Mouse (Mus musculus) kidney, embryonic 15.5 days (tissue): ENCODE measurements around the gene Afg1l. TPM values are rescaled to one million over a fixed set of nuclear protein-coding genes. Genes with fewer than 3 reads are reported as not detected.

Source experiments
- ATAC-seq: fragments of 200-750 bp; cut with Nextera tagmentation; replicated peaks from 2 replicates; pipeline ENCODE4 v1.8.0; 2017; ENCODE audit warnings: moderate TSS enrichment; ENCODE audit not compliant: low FRiP score
- H3K27ac ChIP-seq: fragments of 300-500 bp; sonication (generic); 2 replicates; pipeline ENCODE4 v1.5.1; 2015; ENCODE audit warnings: mild to moderate bottlenecking, inconsistent platforms
- H3K27me3 ChIP-seq: fragments of 300-500 bp; sonication (generic); 2 replicates; pipeline ENCODE4 v1.6.1; 2015; ENCODE audit warnings: inconsistent platforms
- H3K36me3 ChIP-seq: fragments of 300-500 bp; sonication (generic); 2 replicates; pipeline ENCODE4 v1.6.1; 2015; ENCODE audit warnings: inconsistent platforms
- H3K4me1 ChIP-seq: fragments of 300-500 bp; sonication (generic); 2 replicates; pipeline ENCODE4 v1.6.1; 2015; ENCODE audit warnings: inconsistent platforms
- H3K4me2 ChIP-seq: fragments of 300-500 bp; sonication (generic); 2 replicates; pipeline ENCODE4 v1.6.1; 2015; ENCODE audit warnings: moderate library complexity, mild to moderate bottlenecking, inconsistent platforms
- H3K4me3 ChIP-seq: fragments of 300-500 bp; sonication (generic); replicated peaks from 2 replicates; pipeline ENCODE4 v1.5.1; 2015; ENCODE audit warnings: mild to moderate bottlenecking, inconsistent platforms
- H3K9ac ChIP-seq: fragments of 300-500 bp; sonication (generic); 2 replicates; pipeline ENCODE4 v1.6.1; 2015; ENCODE audit warnings: mild to moderate bottlenecking, inconsistent platforms
- H3K9me3 ChIP-seq: fragments of 300-500 bp; sonication (generic); replicated peaks from 2 replicates; pipeline ENCODE4 v1.6.1; 2016; ENCODE audit warnings: inconsistent platforms
- WGBS: fragments of 180-500 bp; shearing (Covaris S2); methylation state at CpG from one replicate; pipeline ENCODE4 v1.1.7; 2015; ENCODE audit warnings: mixed read lengths; 5-methylcytosine and 5-hydroxymethylcytosine counted together
- polyA plus RNA-seq: library from polyadenylated mRNA; unstranded; fragments of >200 nt; fragmentation: Nextera tagmentation; extraction: Ambion mirVana; gene quantifications from 2 replicates; pipeline ENCODE4 v1.2.1, GENCODE M21; 2015

The Afg1l gene
- 7.0 and 7.3 TPM in 2 replicates for polyA plus RNA-seq

- H3K27ac ChIP-seq: peak within 1 kb of the TSS; percentile 97
- H3K4me1 ChIP-seq: peaks cover 15% of the 10 kb centered on the region
- H3K9me3 ChIP-seq: no peaks in the 10 kb centered on the region
- H3K36me3 ChIP-seq: no peaks in the 10 kb centered on the region
- H3K4me3 ChIP-seq: peak within 1 kb of the TSS; percentile 83
- peak within 1 kb of the TSS; percentile 85 for H3K4me2 ChIP-seq
- H3K9ac ChIP-seq: peak within 1 kb of the TSS; percentile 84
- under 1% methylated on average over 29 of the region's 29 CpGs for WGBS
- no peaks in the 10 kb centered on the region for H3K27me3 ChIP-seq
- peak; percentile 97 for ATAC-seq
These were observed at the start of gene Afg1l for GRCm38 (mm10) chr10:42478341-42478720. TSS of gene Afg1l (minus strand) at chr10:42478565.

- H3K9me3 ChIP-seq: no peaks in the 10 kb centered on the region
- peaks cover 8% of the 10 kb centered on the region for H3K4me1 ChIP-seq
- 94% methylated on average over 3 of the region's 3 CpGs for whole genome bisulfite sequencing
- H3K4me3 ChIP-seq: no peak overlapping the region
- no peak overlapping the region for H3K9ac ChIP-seq
- no peaks in the 10 kb centered on the region for H3K27me3 ChIP-seq
- ATAC-seq: no peak
- H3K4me2 ChIP-seq: no peak overlapping the region
- no peak overlapping the region for H3K27ac ChIP-seq
- H3K36me3 ChIP-seq: peaks cover 50% of the 10 kb centered on the region
These were observed 47.3 kb upstream of the Afg1l start for GRCm38 (mm10) chr10:42525682-42526081.

GRCm38 (mm10) chr10:42523556-42524162 lies 45.3 kb upstream of the Afg1l start:
- 77% methylated on average over 11 of the region's 11 CpGs for WGBS

GRCm38 (mm10) chr10:42522912-42523311 lies 44.5 kb upstream of the Afg1l start:
- 62% methylated on average over 2 of the region's 2 CpGs for WGBS
- Histone ChIP-seq H3K27me3 (no peaks in the 10 kb centered on the region), H3K4me3 (no peak overlapping the region), H3K27ac (no peak overlapping the region), H3K36me3 (peaks cover 23% of the 10 kb centered on the region), H3K9me3 (no peaks in the 10 kb centered on the region), H3K4me2 (no peak overlapping the region), H3K9ac (no peak overlapping the region), H3K4me1 (peaks cover 8% of the 10 kb centered on the region)
- ATAC-seq: no peak

More at GRCm38 (mm10) chr10:42523556-42524162, 45.3 kb upstream of the Afg1l start:
- Histone ChIP-seq H3K9ac (no peak overlapping the region), H3K4me3 (no peak overlapping the region), H3K27me3 (no peaks in the 10 kb centered on the region), H3K9me3 (no peaks in the 10 kb centered on the region), H3K4me2 (no peak overlapping the region), H3K4me1 (peaks cover 8% of the 10 kb centered on the region), H3K27ac (no peak overlapping the region), H3K36me3 (peaks cover 31% of the 10 kb centered on the region)
- ATAC-seq: no peak

- no peak overlapping the region for H3K9ac ChIP-seq
- peaks cover 16% of the 10 kb centered on the region for H3K36me3 ChIP-seq
- peaks cover 8% of the 10 kb centered on the region for H3K4me1 ChIP-seq
- no peaks in the 10 kb centered on the region for H3K9me3 ChIP-seq
- H3K4me3 ChIP-seq: no peak overlapping the region
- H3K27ac ChIP-seq: peak overlapping the region; percentile 64
- no peak overlapping the region for H3K4me2 ChIP-seq
- ATAC-seq: no peak
- H3K27me3 ChIP-seq: no peaks in the 10 kb centered on the region
- 57% methylated on average over 5 of the region's 5 CpGs for WGBS
These were observed 43.1 kb upstream of the Afg1l start for GRCm38 (mm10) chr10:42521315-42521981.

GRCm38 (mm10) chr10:42518363-42518762 lies 40.0 kb upstream of the Afg1l start:
- WGBS: 91% methylated on average over 8 of the region's 8 CpGs
- ATAC-seq: no peak

GRCm38 (mm10) chr10:42514125-42514524 lies 35.8 kb upstream of the Afg1l start:
- Histone ChIP-seq H3K36me3 (peaks cover 20% of the 10 kb centered on the region), H3K27ac (no peak overlapping the region), H3K4me3 (no peak overlapping the region), H3K9ac (no peak overlapping the region), H3K4me2 (no peak overlapping the region), H3K27me3 (no peaks in the 10 kb centered on the region), H3K4me1 (no peaks in the 10 kb centered on the region), H3K9me3 (no peaks in the 10 kb centered on the region)
- no peak for ATAC-seq

More at GRCm38 (mm10) chr10:42518363-42518762, 40.0 kb upstream of the Afg1l start:
- peaks cover 6% of the 10 kb centered on the region; the same call in 1 of the 2 replicates for H3K4me1 ChIP-seq
- H3K4me3 ChIP-seq: no peak overlapping the region
- no peaks in the 10 kb centered on the region for H3K27me3 ChIP-seq
- peaks cover 3% of the 10 kb centered on the region; the same call in 1 of the 2 replicates for H3K36me3 ChIP-seq
- no peak overlapping the region for H3K27ac ChIP-seq
- no peak overlapping the region for H3K4me2 ChIP-seq
- H3K9ac ChIP-seq: no peak overlapping the region
- H3K9me3 ChIP-seq: no peaks in the 10 kb centered on the region

GRCm38 (mm10) chr10:42511184-42512135 lies 33.1 kb upstream of the Afg1l start:
- Histone ChIP-seq H3K27me3 (no peaks in the 10 kb centered on the region), H3K9me3 (no peaks in the 10 kb centered on the region), H3K4me3 (no peak overlapping the region), H3K4me1 (no peaks in the 10 kb centered on the region), H3K36me3 (peaks cover 33% of the 10 kb centered on the region), H3K9ac (no peak overlapping the region), H3K4me2 (no peak overlapping the region), H3K27ac (no peak overlapping the region)
- 89% methylated on average over 6 of the region's 6 CpGs for WGBS
- ATAC-seq: no peak

GRCm38 (mm10) chr10:42510141-42510540 lies 31.8 kb upstream of the Afg1l start:
- no peak for ATAC-seq
- no peak overlapping the region for H3K27ac ChIP-seq
- no peak overlapping the region for H3K9ac ChIP-seq
- 81% methylated on average over 6 of the region's 6 CpGs for WGBS
- H3K4me1 ChIP-seq: peaks cover 3% of the 10 kb centered on the region; the same call in 1 of the 2 replicates
- no peaks in the 10 kb centered on the region for H3K9me3 ChIP-seq
- H3K4me2 ChIP-seq: no peak overlapping the region
- peaks cover 33% of the 10 kb centered on the region for H3K36me3 ChIP-seq
- H3K27me3 ChIP-seq: no peaks in the 10 kb centered on the region
- H3K4me3 ChIP-seq: no peak overlapping the region

GRCm38 (mm10) chr10:42504096-42504710 lies 25.8 kb upstream of the Afg1l start:
- no peak for ATAC-seq
- Histone ChIP-seq H3K4me3 (no peak overlapping the region), H3K9ac (no peak overlapping the region), H3K4me1 (peaks cover 5% of the 10 kb centered on the region), H3K27ac (no peak overlapping the region), H3K36me3 (peaks cover 16% of the 10 kb centered on the region; the same call in 1 of the 2 replicates), H3K27me3 (no peaks in the 10 kb centered on the region), H3K9me3 (no peaks in the 10 kb centered on the region), H3K4me2 (no peak overlapping the region)
- 88% methylated on average over 10 of the region's 10 CpGs for WGBS

- no peaks in the 10 kb centered on the region for H3K27me3 ChIP-seq
- H3K9ac ChIP-seq: peak overlapping the region; percentile 89
- H3K4me3 ChIP-seq: peak overlapping the region; percentile 89
- H3K4me2 ChIP-seq: peak overlapping the region; percentile 77
- under 1% methylated on average over 55 of the region's 55 CpGs for WGBS
- peak overlapping the region; percentile 98 for H3K27ac ChIP-seq
- no peaks in the 10 kb centered on the region for H3K9me3 ChIP-seq
- H3K4me1 ChIP-seq: peaks cover 5% of the 10 kb centered on the region
- ATAC-seq: peak; percentile 38
- H3K36me3 ChIP-seq: 0 out of 2 replicates have a peak, but pooled peaks cover 5% of the 10 kb centered on the region
These were observed 24.2 kb upstream of the Afg1l start for GRCm38 (mm10) chr10:42502349-42503111.
